Mouse (Mus musculus) heart, embryonic 16.5 days (tissue): ENCODE data around the gene Garem2. TPM values are rescaled to one million over a fixed set of nuclear protein-coding genes. Genes with fewer than 3 reads are reported as not detected.
"Not testable (repeated sequence)": the region's sequence is repeated elsewhere in the genome, so short reads cannot be mapped to it uniquely, and the experiment has no call there.

ENCODE experiments used
- ATAC-seq: fragments of 200-750 bp; cut with Nextera tagmentation; replicated peaks from 2 replicates; pipeline ENCODE4 v1.8.0; 2017; ENCODE audit warnings: moderate number of reproducible peaks; ENCODE audit not compliant: insufficient read depth, low FRiP score; ENCODE audit errors: extremely low read depth
- H3K27ac ChIP-seq: fragments of 300-500 bp; sonication (generic); 2 replicates; pipeline ENCODE4 v1.5.1; 2014; ENCODE audit warnings: mild to moderate bottlenecking, low read length, control low read depth, moderate library complexity
- H3K27me3 ChIP-seq: fragments of 300-500 bp; sonication (generic); 2 replicates; pipeline ENCODE4 v1.6.1; 2014; ENCODE audit warnings: low read length, mixed read lengths; ENCODE audit not compliant: control insufficient read depth, insufficient read depth
- H3K36me3 ChIP-seq: fragments of 300-500 bp; sonication (generic); 2 replicates; pipeline ENCODE4 v1.6.1; 2014; ENCODE audit not compliant: control insufficient read depth, insufficient read depth
- H3K4me1 ChIP-seq: fragments of 300-500 bp; sonication (generic); 2 replicates; pipeline ENCODE4 v1.6.1; 2014; ENCODE audit warnings: low read length, mixed read lengths; ENCODE audit not compliant: control insufficient read depth, insufficient read depth
- H3K4me2 ChIP-seq: fragments of 300-500 bp; sonication (generic); 2 replicates; pipeline ENCODE4 v1.6.1; 2014; ENCODE audit warnings: low read depth, mild to moderate bottlenecking, control low read depth, low read length
- H3K4me3 ChIP-seq: fragments of 300-500 bp; sonication (generic); 2 replicates; pipeline ENCODE4 v1.5.1; 2014; ENCODE audit warnings: mild to moderate bottlenecking, control low read depth, low read length
- H3K9ac ChIP-seq: fragments of 300-500 bp; sonication (generic); 2 replicates; pipeline ENCODE4 v1.6.1; 2014; ENCODE audit warnings: low read length, control low read depth
- H3K9me3 ChIP-seq: fragments of 300-500 bp; sonication (generic); replicated peaks from 2 replicates; pipeline ENCODE4 v1.6.1; 2016; ENCODE audit warnings: low read length; ENCODE audit not compliant: control insufficient read depth
- WGBS: fragments of 180-500 bp; shearing (Covaris S2); extraction: QIAGEN DNeasy Blood & Tissue Kit; methylation state at CpG from one replicate; pipeline ENCODE4 v1.1.7; 2014; 5-methylcytosine and 5-hydroxymethylcytosine counted together
- polyA plus RNA-seq: library from polyadenylated mRNA; unstranded; fragments of >200 nt; fragmentation: Nextera tagmentation; extraction: Ambion mirVana; gene quantifications from 2 replicates; pipeline ENCODE4 v1.2.1, GENCODE M21; 2015

Gene Garem2
- 0.12 and 0.20 TPM in 2 replicates for polyA plus RNA-seq

- no peaks in the 10 kb centered on the region for H3K36me3 ChIP-seq
- H3K4me2 ChIP-seq = peak within 1 kb of the TSS; percentile 88
- WGBS = under 1% methylated on average over 65 of the region's 65 CpGs
- H3K9ac ChIP-seq = peak within 1 kb of the TSS; percentile 56
- no peak within 1 kb of the TSS for H3K27ac ChIP-seq
- no peaks in the 10 kb centered on the region for H3K9me3 ChIP-seq
- H3K27me3 ChIP-seq = peaks cover 60% of the 10 kb centered on the region
- peak; percentile 58; the same call in 1 of the 2 replicates for ATAC-seq
- H3K4me3 ChIP-seq = peak within 1 kb of the TSS; percentile 56
- H3K4me1 ChIP-seq = peaks cover 10% of the 10 kb centered on the region; the same call in 1 of the 2 replicates
Measured at GRCm38 (mm10) chr5:30104841-30105667, at the start of gene Garem2. Gene Garem2 (plus strand): TSS chr5:30105161.

GRCm38 (mm10) chr5:30058216-30058731 lies 46.7 kb upstream of the Garem2 start:
- no peaks in the 10 kb centered on the region for H3K27me3 ChIP-seq
- H3K4me2 ChIP-seq = no peak overlapping the region
- H3K27ac ChIP-seq = no peak overlapping the region
- H3K9ac ChIP-seq = no peak overlapping the region
- no peaks in the 10 kb centered on the region for H3K9me3 ChIP-seq
- 90% methylated on average over 6 of the region's 6 CpGs for WGBS
- ATAC-seq = no peak
- no peak overlapping the region for H3K4me3 ChIP-seq
- H3K4me1 ChIP-seq = no peaks in the 10 kb centered on the region
- peaks cover 17% of the 10 kb centered on the region for H3K36me3 ChIP-seq

- not testable (repeated sequence) for H3K9me3 ChIP-seq, H3K9ac ChIP-seq, H3K4me2 ChIP-seq, H3K4me1 ChIP-seq, H3K27me3 ChIP-seq, ATAC-seq, H3K27ac ChIP-seq, H3K4me3 ChIP-seq
- peaks cover 22% of the 10 kb centered on the region for H3K36me3 ChIP-seq
- 70% methylated on average over 5 of the region's 5 CpGs for WGBS
Measured at GRCm38 (mm10) chr5:30059607-30060006, 45.4 kb upstream of the Garem2 start.

- no peaks in the 10 kb centered on the region for H3K27me3 ChIP-seq
- H3K36me3 ChIP-seq = peaks cover 44% of the 10 kb centered on the region
- no peak overlapping the region for H3K27ac ChIP-seq
- 82% methylated on average over 6 of the region's 6 CpGs for WGBS
- H3K9me3 ChIP-seq = no peaks in the 10 kb centered on the region
- no peak for ATAC-seq
- no peak overlapping the region for H3K9ac ChIP-seq
- no peak overlapping the region for H3K4me2 ChIP-seq
- H3K4me1 ChIP-seq = peaks cover 7% of the 10 kb centered on the region
- no peak overlapping the region for H3K4me3 ChIP-seq
Measured at GRCm38 (mm10) chr5:30067726-30068125, 37.2 kb upstream of the Garem2 start.

GRCm38 (mm10) chr5:30071677-30072076 lies 33.3 kb upstream of the Garem2 start:
- no peak overlapping the region for H3K27ac ChIP-seq
- H3K9ac ChIP-seq = peak overlapping the region; percentile 87
- H3K4me3 ChIP-seq = peak overlapping the region; percentile 86
- H3K4me1 ChIP-seq = peaks cover 7% of the 10 kb centered on the region
- peaks cover 31% of the 10 kb centered on the region for H3K36me3 ChIP-seq
- 75% methylated on average over 6 of the region's 6 CpGs for WGBS
- H3K9me3 ChIP-seq = no peaks in the 10 kb centered on the region
- H3K27me3 ChIP-seq = no peaks in the 10 kb centered on the region
- no peak for ATAC-seq
- H3K4me2 ChIP-seq = peak overlapping the region; percentile 91

GRCm38 (mm10) chr5:30072377-30072776 lies 32.6 kb upstream of the Garem2 start:
- WGBS = 38% methylated on average over 3 of the region's 3 CpGs
- no peak for ATAC-seq
- H3K27ac ChIP-seq = no peak overlapping the region
- peak overlapping the region; percentile 86 for H3K4me3 ChIP-seq
- peak overlapping the region; percentile 87 for H3K9ac ChIP-seq
- no peaks in the 10 kb centered on the region for H3K27me3 ChIP-seq
- peaks cover 7% of the 10 kb centered on the region for H3K4me1 ChIP-seq
- peak overlapping the region; percentile 91 for H3K4me2 ChIP-seq
- H3K9me3 ChIP-seq = no peaks in the 10 kb centered on the region
- peaks cover 28% of the 10 kb centered on the region for H3K36me3 ChIP-seq

- H3K27me3 ChIP-seq = no peaks in the 10 kb centered on the region
- H3K4me1 ChIP-seq = peaks cover 7% of the 10 kb centered on the region
- peak within 1 kb of the TSS; percentile 87 for H3K9ac ChIP-seq
- no peaks in the 10 kb centered on the region for H3K9me3 ChIP-seq
- peak within 1 kb of the TSS; percentile 86 for H3K4me3 ChIP-seq
- peak within 1 kb of the TSS; percentile 88 for H3K27ac ChIP-seq
- peak within 1 kb of the TSS; percentile 91 for H3K4me2 ChIP-seq
- under 1% methylated on average over 45 of the region's 45 CpGs for WGBS
- ATAC-seq = peak; percentile 88
- H3K36me3 ChIP-seq = peaks cover 22% of the 10 kb centered on the region
Measured at GRCm38 (mm10) chr5:30072825-30073821, 31.8 kb upstream of the Garem2 start, which contains the start of gene Tyms. Gene Tyms (minus strand): TSS chr5:30073617.

- H3K4me3 ChIP-seq = no peak overlapping the region
- H3K4me2 ChIP-seq = no peak overlapping the region
- H3K4me1 ChIP-seq = no peaks in the 10 kb centered on the region
- no peaks in the 10 kb centered on the region for H3K9me3 ChIP-seq
- H3K27ac ChIP-seq = no peak overlapping the region
- H3K27me3 ChIP-seq = no peaks in the 10 kb centered on the region
- H3K36me3 ChIP-seq = no peaks in the 10 kb centered on the region
- H3K9ac ChIP-seq = no peak overlapping the region
- ATAC-seq = no peak
- WGBS = 53% methylated on average over 13 of the region's 13 CpGs
Measured at GRCm38 (mm10) chr5:30092701-30093100, 12.3 kb upstream of the Garem2 start.
